Mouse (Mus musculus) embryonic stem cell, embryonic (primary cell): ENCODE data around the gene Kcnq5.

Source experiments
- CTCF ChIA-PET, 4 experiments: fragments of 300-600 bp in 2 of 4; fragments of 350-600 bp in 2 of 4; sonication (Branson Sonifier 250); formaldehyde crosslinking; loops; one replicate each; lab custom pipeline; 2022; ENCODE audit warnings: inconsistent platforms in 2 of 4; lab: Charles Lee
- POLR2A ChIA-PET, 4 experiments: fragments of 300-600 bp in 2 of 4; fragments of 350-600 bp in 2 of 4; sonication (Branson Sonifier 250); formaldehyde crosslinking; loops; one replicate each; lab custom pipeline; 2022; ENCODE audit warnings: antibody characterized with exemption in 4 of 4, inconsistent platforms in 1 of 4; lab: Charles Lee

Gene Kcnq5

DNA sequence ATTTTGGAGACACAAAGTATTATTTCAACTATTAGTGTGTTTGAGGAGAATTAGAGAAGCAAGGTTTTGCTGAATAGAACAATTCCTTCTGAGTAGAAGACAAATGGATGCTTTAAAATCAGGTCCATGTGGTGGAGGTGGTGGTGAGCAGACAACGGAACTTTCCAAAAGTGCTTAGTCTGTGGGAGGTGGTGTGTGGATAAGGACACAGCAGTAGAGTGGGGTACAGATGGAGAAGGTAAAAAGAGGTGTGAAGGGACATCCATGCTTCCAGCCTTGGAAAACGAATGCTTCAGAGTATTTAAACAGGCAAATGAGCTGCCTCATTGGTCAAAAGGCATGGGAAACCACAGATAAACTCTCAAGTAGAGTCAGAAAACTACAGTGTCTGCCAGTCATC lies 422.3 kb downstream of the Kcnq5 start:
- ChIA-PET CTCF (no interaction called here), POLR2A (interaction anchor here in 1 of 4 experiments (0.6 kb wide), 1 partner anchor 8 kb away, joined by 6 read pairs; no protein-coding TSS in a partner anchor)

DNA sequence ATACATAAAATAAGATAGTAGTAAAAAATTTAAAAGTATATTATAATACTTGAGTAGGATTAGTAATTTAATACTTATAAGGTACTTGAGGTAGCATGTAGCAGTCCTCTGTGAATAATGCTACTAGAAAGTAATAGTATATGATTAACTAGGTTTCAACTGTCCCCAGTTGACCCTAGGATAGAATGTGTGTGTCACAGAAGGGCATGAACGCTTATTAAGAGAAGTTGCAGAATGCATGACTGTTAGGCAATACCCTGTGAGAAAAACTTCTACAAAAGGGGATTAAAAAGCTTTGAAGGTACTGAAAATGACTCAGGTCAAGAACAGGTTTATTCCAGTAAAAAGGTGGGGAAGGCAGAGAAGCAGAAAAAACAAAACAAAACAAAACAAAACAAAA lies 430.9 kb downstream of the Kcnq5 start:
- POLR2A ChIA-PET = no interaction called here
- CTCF ChIA-PET = no interaction called here

DNA sequence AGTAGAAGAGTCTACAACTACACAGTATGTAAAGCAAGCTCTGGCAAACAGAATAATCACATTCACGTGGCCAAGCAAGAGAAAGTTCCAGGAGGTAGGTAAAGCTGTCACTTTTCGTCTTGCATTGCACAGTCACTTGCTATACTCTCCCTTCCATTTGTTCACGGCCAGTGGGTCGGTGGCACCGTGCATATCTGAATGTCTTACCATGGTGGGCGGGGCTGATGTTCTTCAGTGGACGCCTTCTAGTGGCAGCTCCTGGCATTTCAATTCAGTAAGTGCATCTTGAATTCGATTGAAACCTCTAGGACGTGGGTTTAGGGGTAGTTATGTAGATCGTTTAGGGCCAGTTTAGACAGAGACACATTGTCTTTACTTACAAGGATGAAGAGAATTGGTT lies 439.7 kb downstream of the Kcnq5 start:
- ChIA-PET POLR2A (interaction anchor here in 1 of 4 experiments (1.0 kb wide), 1 partner anchor 12 kb away, joined by 3 read pairs; no protein-coding TSS in a partner anchor), CTCF (interaction anchor here in 2 of 4 experiments (0.5 to 0.9 kb wide), 2 partner anchors 61 to 269 kb away, joined by 3 to 4 read pairs; no protein-coding TSS in a partner anchor)

DNA sequence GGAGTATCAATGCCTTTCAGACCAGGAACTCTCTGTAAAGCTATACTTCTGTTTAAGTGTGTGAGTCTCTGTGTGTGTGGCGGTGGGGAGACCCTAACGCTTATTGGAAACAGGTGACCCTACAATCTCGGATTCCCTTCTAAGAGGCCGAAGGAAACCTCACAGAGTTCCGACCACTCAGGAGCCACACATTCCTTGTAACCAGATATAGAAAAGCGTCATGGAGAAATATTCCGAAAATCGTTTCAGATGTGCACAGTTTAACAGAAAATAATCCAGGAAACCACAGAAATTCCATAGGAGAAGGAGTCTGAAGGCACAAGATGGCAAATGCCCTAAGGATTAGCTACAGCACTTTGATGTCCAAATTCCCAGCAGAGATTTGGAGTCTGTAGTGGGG lies 440.3 kb downstream of the Kcnq5 start:
- ChIA-PET POLR2A (interaction anchor here in 1 of 4 experiments (1.0 kb wide), 1 partner anchor 13 kb away, joined by 3 read pairs; no protein-coding TSS in a partner anchor), CTCF (interaction anchor here in 2 of 4 experiments (0.5 to 0.9 kb wide), 2 partner anchors 60 to 270 kb away, joined by 3 to 4 read pairs; no protein-coding TSS in a partner anchor)

DNA sequence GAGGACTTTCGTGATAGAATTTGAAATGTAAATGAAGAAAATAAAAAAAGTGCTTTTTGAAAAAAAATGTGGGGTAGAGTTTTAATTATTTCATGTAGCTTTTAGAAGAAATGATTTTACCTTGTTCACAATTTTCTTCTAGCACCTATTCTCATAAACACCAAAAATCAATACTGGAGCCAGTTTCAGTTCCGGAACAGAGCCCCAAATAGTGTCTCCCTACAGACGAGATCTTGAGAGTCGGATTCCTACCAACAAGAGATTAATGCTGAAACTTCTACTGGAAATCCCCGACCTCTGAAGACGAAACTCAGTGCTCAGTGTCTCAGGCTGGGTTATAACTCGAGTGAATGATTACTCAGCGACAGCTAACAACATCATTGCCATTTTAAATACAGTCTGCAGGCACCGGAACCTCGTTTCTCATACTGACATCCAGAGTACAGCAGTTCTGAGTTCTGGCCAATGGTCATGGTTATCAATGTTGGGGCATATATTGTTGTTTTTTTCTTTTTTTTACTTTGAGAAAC lies 441.6 kb downstream of the Kcnq5 start:
- ChIA-PET POLR2A (no interaction called here), CTCF (no interaction called here)

DNA sequence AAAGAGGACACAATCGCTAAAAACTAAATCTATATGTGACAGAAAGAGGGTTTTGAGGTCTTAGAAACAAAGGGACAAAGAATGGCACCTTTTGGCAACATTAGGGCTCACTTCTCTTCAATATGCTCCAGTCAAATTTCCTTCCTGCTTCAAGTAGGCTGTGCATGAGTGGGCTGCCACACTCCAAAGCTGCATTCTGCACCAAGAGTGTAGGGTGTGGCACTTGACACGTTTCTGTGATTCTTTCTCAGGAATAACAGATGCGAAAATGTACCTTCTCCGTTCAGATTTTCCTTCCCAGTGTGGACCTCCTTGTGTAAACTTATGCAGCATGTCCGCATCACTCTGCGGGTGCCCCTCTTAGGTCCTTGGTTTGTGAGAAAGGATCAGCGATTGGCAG lies 455.1 kb downstream of the Kcnq5 start:
- ChIA-PET POLR2A (no interaction called here), CTCF (no interaction called here)

DNA sequence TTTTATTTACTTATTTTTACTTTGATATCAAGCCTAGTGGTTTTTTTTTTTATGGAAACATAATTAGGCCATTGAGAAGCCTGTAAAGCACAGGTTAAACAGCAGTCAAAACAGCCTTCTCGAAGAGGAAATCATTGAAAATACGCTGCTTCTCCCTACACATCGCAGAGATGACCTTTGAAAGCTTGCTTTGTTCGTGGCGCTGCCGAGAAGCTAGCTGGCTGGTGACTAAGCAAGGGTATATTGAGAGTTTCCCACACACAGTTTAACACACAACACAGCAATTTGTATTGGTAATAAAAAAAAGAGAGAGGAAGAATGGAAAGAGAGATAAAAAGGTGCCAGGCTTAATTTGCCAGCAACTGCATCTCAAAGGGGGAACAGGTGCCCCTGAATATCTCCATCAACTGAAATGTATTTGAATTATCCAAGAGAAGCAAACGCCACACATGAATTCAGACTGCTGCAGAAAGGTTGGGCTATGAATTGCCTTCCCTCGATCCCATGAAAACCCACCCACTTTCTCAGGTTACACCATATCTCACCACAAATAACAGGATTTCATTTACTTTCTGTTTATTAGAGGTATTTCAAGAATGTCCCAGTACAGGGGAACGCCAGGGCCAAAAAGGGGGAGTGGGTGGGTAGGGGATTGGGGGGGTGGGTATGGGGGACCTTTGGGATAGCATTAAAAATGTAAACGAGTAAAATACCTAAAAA lies 461.8 kb downstream of the Kcnq5 start:
- CTCF ChIA-PET = no interaction called here

DNA sequence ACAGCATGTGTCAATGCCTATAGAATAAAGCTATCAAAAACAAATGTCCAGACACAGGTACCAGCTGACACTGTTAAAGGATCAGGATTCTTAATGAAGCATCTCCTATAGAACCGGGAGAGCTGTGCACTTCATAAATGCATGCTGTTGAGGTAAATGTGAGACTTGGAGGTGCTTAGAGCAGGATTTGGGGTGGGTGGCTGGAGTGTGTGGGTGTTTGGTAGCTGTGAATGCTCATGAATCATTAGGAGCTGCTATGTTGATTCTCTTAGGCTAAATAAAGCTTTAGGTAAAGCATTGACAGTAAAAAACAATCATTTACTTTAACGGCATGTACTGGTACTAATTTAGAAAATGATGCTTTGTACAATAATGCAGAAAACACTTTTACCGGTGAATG lies 465.4 kb downstream of the Kcnq5 start:
- POLR2A ChIA-PET = interaction anchor here in 1 of 4 experiments (0.6 kb wide), 1 partner anchor 308 kb away, joined by 3 read pairs; no protein-coding TSS in a partner anchor
- CTCF ChIA-PET = no interaction called here

More for the DNA sequence above, 461.8 kb downstream of the Kcnq5 start:
- POLR2A ChIA-PET = no interaction called here

DNA sequence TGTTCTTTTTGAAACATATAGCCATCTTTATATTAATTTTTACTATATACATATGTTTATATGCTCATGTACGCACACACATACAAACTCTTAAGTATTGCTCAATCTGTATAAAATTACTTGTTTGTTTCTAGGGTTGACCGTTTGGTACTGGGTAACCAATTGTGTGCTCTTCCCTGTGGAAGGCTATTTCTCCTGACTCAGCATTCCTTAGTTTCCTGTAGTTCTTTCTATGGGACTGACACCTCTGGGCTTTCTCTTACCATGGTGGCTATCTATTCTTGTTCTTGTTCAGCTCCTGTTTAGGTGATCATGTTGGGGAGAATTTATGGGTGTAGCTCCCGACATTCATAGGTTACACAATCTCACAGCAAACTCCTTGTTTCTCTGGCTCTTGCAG lies 473.1 kb downstream of the Kcnq5 start:
- ChIA-PET CTCF (no interaction called here), POLR2A (no interaction called here)

DNA sequence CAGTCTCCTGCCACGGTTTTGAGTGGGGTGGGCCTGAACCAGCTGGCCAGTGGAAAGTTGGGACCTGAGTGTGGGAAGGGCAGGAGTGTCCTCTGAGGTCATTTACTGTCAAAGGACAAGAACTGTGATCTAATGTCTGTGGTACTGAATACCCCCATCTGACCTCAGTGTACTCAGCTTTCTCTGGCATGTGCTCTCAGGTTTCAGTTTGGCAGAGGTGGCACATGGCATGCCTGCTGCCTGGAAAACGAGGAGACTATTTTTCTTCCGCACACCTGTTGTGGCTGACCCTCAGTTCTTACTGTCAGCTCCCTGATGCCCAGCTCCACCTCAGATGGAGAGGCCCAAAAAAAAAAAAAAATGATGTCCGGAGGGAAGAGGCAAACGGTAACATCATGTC lies 475.5 kb downstream of the Kcnq5 start:
- CTCF ChIA-PET = no interaction called here
- POLR2A ChIA-PET = interaction anchor here in 1 of 4 experiments (0.6 kb wide), 1 partner anchor 269 kb away, joined by 4 read pairs; no protein-coding TSS in a partner anchor

DNA sequence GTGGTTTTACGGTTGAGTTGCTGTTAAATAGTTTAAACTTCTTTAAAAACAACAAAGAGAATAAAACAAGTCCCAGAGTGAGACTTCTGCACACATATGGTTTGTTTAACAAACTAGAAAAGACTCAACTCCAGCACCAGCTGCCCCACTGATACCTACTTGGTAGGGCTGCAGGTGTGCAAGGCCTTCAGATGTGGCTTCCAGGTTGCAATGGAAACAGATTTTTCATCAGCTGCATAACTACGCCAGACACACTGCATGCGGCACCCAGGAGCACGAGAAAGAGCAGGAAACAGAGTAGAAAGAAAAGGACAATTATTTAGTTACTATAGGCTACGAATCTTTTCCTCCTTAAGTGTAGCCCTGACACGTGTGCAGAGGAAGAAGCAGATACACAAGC lies 492.4 kb downstream of the Kcnq5 start:
- POLR2A ChIA-PET = no interaction called here
- CTCF ChIA-PET = no interaction called here

DNA sequence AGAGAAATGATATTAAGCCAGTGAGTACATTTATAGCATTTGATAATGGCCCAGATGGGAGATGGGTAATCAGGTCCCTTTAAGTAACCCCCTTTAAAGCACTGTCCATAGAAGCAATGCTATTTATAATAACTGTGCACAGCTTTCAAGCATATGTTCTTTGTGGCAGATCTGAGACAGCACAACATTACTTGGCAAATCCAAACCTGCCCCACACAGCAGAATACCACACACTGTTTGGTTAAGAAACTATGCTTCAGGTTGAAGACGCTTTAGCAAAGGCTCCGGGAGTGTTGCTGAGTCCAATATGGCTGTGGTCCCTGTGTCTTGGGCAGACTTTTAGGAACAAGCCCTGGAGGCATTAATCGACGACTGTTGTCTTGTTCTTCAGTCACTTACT lies 495.3 kb downstream of the Kcnq5 start:
- CTCF ChIA-PET = no interaction called here
- POLR2A ChIA-PET = no interaction called here

DNA sequence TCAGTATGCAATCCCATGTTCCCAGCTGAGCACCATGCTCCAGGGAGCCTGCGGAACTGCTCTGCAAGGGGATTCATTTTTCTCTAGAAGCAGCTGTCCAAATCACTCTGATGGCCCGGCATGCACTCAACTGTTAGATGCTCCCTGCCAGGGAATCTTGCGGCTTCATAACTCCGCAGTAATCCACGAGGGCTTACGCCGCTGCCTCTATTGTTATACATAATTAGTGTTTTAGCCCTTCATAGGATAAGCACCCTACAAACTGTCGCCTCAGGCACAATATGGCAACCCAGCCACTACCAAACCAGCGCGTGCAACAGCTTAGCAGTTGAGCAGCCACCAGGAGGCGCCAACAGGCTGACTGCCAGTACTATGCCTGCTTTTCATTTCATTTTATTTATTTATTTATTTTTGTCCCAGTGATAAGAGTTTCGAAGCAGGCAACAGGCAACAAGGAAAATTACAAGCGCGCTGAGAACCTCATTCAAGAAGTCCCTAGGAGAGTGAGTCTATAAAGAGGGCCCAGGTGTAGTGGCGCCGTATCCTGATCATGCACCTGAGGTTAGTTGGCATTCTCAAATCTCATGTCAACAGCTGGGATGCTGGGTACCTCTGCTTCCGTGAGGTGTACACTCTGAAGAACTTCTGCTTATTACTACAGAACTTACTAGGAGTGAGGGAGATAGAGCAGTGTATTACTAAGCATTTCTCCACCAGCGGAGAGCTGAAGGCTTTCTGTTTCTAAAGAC lies 500.6 kb downstream of the Kcnq5 start:
- CTCF ChIA-PET = interaction anchor here (0.6 to 2.4 kb wide), 13 partner anchors 49 to 808 kb away, joined by 3 to 15 read pairs (median 3); no protein-coding TSS in a partner anchor

DNA sequence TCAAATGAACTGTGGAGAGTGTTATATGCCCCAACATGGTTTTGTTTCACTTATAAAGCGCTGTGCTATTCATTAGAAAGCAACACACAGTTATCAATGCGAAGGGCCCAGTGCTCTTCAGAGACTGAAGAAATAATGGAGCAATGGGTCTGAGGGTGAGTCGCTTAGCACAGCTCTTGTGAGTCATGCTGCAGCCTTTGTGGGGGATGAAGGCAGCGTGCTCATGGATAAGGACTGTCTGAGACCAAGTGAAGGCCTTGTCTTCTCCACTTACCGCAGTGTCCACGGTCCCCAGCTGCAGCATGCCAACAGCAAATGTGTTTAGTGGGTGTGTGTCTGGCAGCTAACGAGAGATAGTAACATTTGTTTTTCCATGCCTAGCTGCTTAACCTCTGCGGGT lies 503.2 kb downstream of the Kcnq5 start:
- ChIA-PET CTCF (interaction anchor here in 1 of 4 experiments (0.6 kb wide), 1 partner anchor 899 kb away, joined by 11 read pairs; no protein-coding TSS in a partner anchor), POLR2A (no interaction called here)

More for the DNA sequence above, 500.6 kb downstream of the Kcnq5 start:
- POLR2A ChIA-PET = no interaction called here

DNA sequence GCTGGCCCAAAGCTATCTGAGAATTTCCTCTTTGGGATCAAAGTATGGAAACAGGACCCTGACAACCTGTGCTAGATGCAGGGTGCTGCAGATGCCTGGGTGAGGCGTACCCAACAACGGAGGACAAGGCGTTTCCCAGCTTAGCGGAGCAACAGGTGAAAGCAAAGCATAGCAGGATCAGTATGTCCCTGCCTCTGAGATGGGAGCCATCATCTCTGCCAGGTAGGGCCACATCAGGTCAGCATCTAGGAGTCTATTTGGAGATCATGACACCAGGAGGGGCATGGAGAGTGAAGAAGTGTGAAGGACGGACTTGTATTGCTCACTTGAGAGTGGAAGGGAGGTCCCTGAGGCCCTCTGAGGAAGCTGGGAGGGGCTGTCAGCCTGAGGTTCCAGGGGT lies 505.8 kb downstream of the Kcnq5 start:
- ChIA-PET CTCF (no interaction called here), POLR2A (interaction anchor here in 1 of 4 experiments (0.7 kb wide), 1 partner anchor 10 kb away, joined by 3 read pairs; no protein-coding TSS in a partner anchor)

DNA sequence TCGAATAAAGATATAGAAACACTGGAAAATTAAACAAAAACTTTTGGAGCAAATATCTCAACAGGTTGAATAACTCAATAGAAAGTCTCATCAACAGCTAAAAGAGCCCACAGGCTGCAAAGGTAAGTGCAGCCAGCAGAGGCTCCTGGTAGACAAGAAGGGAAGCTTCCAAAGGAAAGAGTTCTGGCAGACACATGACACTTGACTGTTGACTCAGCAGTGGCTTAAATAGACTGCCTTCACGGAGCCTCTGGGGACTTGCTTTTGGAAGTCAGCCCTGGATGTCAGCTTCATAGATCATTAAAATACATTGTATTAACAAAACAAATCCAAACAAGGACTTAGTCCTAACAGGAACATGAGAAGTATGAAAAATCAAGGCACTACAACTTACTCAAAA lies 513.5 kb downstream of the Kcnq5 start:
- CTCF ChIA-PET = no interaction called here
- POLR2A ChIA-PET = no interaction called here

DNA sequence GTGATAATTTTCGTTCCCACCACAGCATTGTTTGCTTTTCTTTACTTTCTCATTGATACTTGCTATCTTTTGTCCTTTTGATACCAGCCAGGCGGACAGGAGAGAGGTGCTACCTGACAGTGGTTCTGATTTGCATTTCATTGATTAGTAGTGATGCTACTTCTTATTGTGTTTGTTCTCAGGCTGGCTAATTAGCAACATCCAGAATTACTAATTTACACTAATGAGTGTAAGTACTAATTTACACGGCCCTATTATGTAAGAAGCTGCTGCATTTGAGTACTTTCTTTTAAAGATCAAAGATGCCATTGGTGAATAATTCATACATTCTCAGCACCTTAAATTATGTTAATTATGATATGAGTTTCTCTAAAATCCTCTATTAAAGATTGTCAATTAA lies 525.0 kb downstream of the Kcnq5 start:
- POLR2A ChIA-PET = no interaction called here
- CTCF ChIA-PET = interaction anchor here in 1 of 4 experiments (0.6 kb wide), 1 partner anchor 28 kb away, joined by 3 read pairs; no protein-coding TSS in a partner anchor

DNA sequence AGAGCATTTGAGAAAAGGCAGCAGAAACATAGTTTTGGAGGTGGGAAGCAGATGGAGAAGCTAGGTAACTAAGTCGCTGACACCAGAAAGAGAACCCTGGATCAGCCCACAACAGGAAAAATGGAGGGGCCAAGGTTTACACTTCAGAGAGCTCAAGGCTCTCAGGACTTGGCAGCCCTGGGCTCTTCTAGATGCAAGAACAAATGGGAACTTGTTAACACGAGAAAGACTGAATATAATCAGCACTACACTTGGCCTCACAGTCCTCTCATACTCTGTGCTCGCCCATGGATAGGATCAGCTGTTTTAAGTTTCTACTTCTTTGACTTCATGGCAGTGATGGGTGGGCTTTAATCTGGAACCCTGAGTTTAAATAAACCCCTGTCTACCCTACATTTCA lies 526.9 kb downstream of the Kcnq5 start:
- ChIA-PET CTCF (no interaction called here), POLR2A (no interaction called here)

DNA sequence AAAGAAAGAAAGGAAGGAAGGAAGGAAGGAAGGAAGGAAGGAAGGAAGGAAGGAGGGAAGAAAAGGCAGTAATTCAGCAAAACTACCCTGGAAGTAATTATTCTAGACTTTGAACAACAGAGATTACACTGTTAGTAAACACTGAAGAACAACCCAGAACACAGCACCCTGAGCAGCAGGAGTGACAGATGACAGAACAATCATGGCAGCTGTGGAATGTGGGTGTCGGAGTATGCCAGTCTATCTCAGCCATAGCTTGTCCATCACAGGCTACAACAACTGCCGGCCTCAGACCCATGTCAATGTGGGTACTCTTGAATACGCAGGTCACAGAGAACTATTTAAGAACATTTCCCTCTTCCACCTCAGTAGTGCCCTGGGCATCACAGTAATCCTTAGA lies 530.1 kb downstream of the Kcnq5 start:
- CTCF ChIA-PET = no interaction called here
- POLR2A ChIA-PET = no interaction called here

DNA sequence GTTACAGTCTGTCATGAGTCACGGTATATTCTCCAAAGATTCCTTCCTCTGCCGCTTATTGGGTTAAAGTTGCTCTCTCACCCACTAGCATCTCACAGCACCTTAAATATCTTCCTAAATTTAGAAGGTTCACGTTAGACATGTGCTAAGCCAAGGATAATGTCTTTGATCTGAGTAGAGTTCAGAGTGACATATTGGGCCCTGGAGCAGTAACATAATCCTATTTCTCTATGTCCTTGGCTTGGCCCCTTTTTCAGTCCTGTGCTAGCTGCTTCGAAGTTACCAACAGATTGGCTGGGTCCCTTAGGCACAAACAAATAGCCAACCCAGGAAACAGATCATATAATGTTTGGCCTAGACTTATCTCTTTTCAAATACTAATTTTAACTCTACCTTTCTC lies 533.7 kb downstream of the Kcnq5 start:
- ChIA-PET CTCF (no interaction called here), POLR2A (no interaction called here)
